Mouse (Mus musculus): ENCODE results near the gene Maats1. TPM values are rescaled to one million over a fixed set of nuclear protein-coding genes. Genes with fewer than 3 reads are reported as not detected.

Maats1 gene
- total RNA-seq, 2 experiments from 2014 or later: not detected

DNA sequence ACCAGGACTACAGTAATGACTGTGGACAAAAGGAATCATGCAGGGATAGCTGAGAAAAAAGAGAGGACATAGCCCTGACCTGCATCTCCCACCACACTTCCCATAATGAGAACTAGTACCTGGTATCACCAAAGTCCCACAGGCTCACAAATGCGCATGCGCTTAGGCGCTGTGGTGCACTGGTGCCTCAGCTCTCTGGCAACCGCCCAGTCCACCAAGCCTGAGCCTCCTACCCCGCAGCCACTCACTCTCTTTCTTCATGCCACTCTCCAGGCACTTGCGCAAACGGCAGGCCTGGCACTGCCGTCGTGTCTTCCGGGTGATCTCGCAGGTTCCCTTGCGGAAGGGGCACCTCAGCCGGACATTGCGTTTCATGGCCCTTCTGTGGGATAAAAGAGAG is 87.9 kb downstream of the Maats1 start:
- intact Hi-C loops (cut with DNase I): no loop called here
- no peak for DNase-seq (ENCODE audit: low spot score)

DNA sequence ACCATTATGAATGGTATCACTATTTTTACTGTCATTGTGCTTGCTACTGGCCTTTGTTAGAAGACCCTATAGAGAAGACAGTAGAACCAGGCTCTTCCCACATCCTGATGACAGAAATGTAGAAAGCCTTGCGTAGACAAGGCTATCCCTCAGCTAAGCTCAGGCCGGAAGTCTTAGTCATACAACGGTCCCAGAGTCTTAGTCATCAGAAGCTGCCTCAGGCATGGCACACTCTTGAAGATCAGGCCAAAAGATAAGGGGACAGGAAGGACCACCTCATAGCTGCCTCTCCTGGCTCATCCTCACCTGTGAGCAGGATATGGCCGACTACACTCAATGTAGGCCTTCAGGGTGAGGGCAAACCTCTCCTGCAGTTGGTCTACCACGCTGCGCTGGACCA is 91.5 kb downstream of the Maats1 start:
- intact Hi-C loops (cut with DNase I): no loop called here
- no peak for DNase-seq (ENCODE audit: low spot score)

DNA sequence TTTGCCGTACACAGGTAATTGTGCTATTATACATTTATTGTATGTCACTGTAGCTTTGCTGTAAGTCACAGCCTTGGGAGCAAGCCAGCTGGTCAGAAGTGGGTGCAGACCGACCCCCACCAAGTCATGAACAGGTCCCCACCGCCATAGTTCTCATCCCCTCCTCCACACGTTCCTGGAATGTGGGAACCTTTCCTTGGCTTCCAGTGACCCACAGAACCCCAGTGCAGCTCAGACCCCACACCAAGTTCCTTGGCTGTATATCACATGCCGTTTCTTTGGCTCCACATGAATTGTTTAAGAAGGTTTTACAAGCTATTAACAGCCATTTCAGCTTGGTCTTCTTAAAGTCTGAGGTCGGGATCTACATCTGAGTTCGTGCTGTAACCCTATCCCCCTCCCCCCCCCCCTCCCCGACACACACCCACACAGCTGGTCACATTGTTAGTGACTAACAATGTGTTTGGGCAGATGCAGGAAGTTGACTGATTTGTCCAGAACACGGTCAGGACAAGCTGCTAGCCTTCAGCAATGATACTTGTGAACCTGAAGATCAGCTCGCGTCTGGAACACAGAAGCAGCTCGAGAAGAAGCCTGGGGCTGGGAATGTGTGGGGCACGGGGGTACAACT is 93.5 kb downstream of the Maats1 start:
- DNase-seq (ENCODE audit: low spot score): no peak
- intact Hi-C loops (cut with DNase I): no loop called here

Other genes starting within 250 kb of the Maats1 start
- gene Nr1i2, start 47.3 kb downstream of the Maats1 start, total RNA-seq (2021): not detected
- 100 to 1,000 TPM; 261 to 277 TPM for gene Cox17, start 4.8 kb upstream of the Maats1 start, total RNA-seq (2021)
- not detected for gene Gm21987, start 4.9 kb upstream of the Maats1 start, total RNA-seq (2021)
- gene Popdc2, start 20.1 kb upstream of the Maats1 start, total RNA-seq (2021): 100 to 1,000 TPM; 481 to 520 TPM
- gene Pla1a, start 91.0 kb upstream of the Maats1 start, total RNA-seq (2021): 1 to 10 TPM; 6.5 to 8.4 TPM
- 10 to 100 TPM; 25.8 to 28.0 TPM for gene Adprh, start 110.6 kb upstream of the Maats1 start, total RNA-seq (2021)
- gene Cd80, start 113.4 kb upstream of the Maats1 start, total RNA-seq (2021): under 1 TPM; 0.16 to 0.53 TPM
- 10 to 100 TPM; 70.7 to 75.8 TPM for gene Timmdc1, start 180.5 kb upstream of the Maats1 start, total RNA-seq (2021)
- gene Poglut1, start 208.1 kb upstream of the Maats1 start, total RNA-seq (2021): 10 to 100 TPM in 1 of 2 experiments, 1 to 10 TPM in 1; 9.5 to 10.4 TPM
- gene Tmem39a, start 216.6 kb upstream of the Maats1 start, total RNA-seq (2021): 10 to 100 TPM; 18.3 to 27.7 TPM